Comparison of ENCODE assay signal across 15 mouse cellular contexts in genomic region chr11:6180811-6181399, GRCm38 (mm10). TPM values are rescaled to one million over a fixed set of nuclear protein-coding genes. Genes with fewer than 3 reads are reported as not detected.
DNase-seq lines count a peak whose midpoint lies in the region; ATAC-seq and TF ChIP-seq lines count a peak whose summit lies in the region.
"Had no signal": no experiment of that assay in that cellular context is flagged by ENCODE, and none has a peak within 500 bp of the region (broad histone marks: within the 10 kb centered on the region; RNA-seq: fewer than 3 reads in every experiment).

No protein-coding gene starts in this region.

- 55% methylated on average over 6 of the region's 6 CpGs for WGBS in hindbrain, embryonic 10.5 days
- 47% methylated on average over 6 of the region's 6 CpGs for WGBS in hindbrain, embryonic 11.5 days
- WGBS in stomach, postnatal 0 days, result 69% methylated on average over 6 of the region's 6 CpGs

- H3K4me3 ChIP-seq in hindbrain, embryonic 10.5 days, result no peak overlapping the region
- H3K4me3 ChIP-seq in hindbrain, embryonic 11.5 days (ENCODE audit: low read depth, low read length), result no peak overlapping the region
- no peak overlapping the region for H3K4me3 ChIP-seq in stomach, postnatal 0 days (ENCODE audit: low read depth, low read length)
- H3K4me3 ChIP-seq: liver, embryonic 12.5 days; stomach, embryonic 15.5 days had no signal

- H3K9ac ChIP-seq in hindbrain, embryonic 11.5 days (ENCODE audit: low read depth, low read length), result no peak overlapping the region
- H3K9ac ChIP-seq in stomach, postnatal 0 days (ENCODE audit: low read length), result no peak overlapping the region
- H3K9ac ChIP-seq: liver, embryonic 12.5 days; stomach, embryonic 15.5 days had no signal

- no peaks in the 10 kb centered on the region for H3K9me3 ChIP-seq in hindbrain, embryonic 10.5 days
- H3K9me3 ChIP-seq in hindbrain, embryonic 11.5 days (ENCODE audit: control insufficient read depth, low read length), result no peaks in the 10 kb centered on the region
- no peaks in the 10 kb centered on the region for H3K9me3 ChIP-seq in stomach, postnatal 0 days (ENCODE audit: control insufficient read depth, low read length)
- H3K9me3 ChIP-seq: liver, embryonic 12.5 days; stomach, embryonic 15.5 days had no signal

- H3K4me2 ChIP-seq in hindbrain, embryonic 11.5 days (replicated peaks; ENCODE audit: low read depth, low read length), result no peak overlapping the region
- H3K4me2 ChIP-seq in stomach, postnatal 0 days (replicated peaks; ENCODE audit: low read depth), result no peak overlapping the region
- H3K4me2 ChIP-seq: liver, embryonic 12.5 days; stomach, embryonic 15.5 days had no signal

- H3K4me1 ChIP-seq in hindbrain, embryonic 10.5 days (replicated peaks), result peaks cover 56% of the 10 kb centered on the region
- peaks cover 7% of the 10 kb centered on the region; the same call in 1 of the 2 replicates for H3K4me1 ChIP-seq in hindbrain, embryonic 11.5 days (replicated peaks; ENCODE audit: control insufficient read depth, insufficient read depth, low read length)
- H3K4me1 ChIP-seq in stomach, postnatal 0 days (replicated peaks; ENCODE audit: control insufficient read depth, insufficient read depth), result peaks cover 6% of the 10 kb centered on the region

- ATAC-seq in hindbrain, embryonic 11.5 days (ENCODE audit: low FRiP score), result no peak
- no peak for ATAC-seq in stomach, postnatal 0 days (ENCODE audit: low FRiP score, low TSS enrichment)
- ATAC-seq in frontal cortex, adult (ENCODE audit: low TSS enrichment), result no peak
- ATAC-seq: forebrain, embryonic 14.5 days; liver, embryonic 12.5 days had no signal

- 0 out of 2 replicates have a peak overlapping the region, but pooled peaks have one; percentile 5 for H3K27ac ChIP-seq in hindbrain, embryonic 10.5 days
- no peak overlapping the region for H3K27ac ChIP-seq in hindbrain, embryonic 11.5 days (ENCODE audit: low read depth, low read length)
- no peak overlapping the region for H3K27ac ChIP-seq in stomach, postnatal 0 days (replicated peaks)
- H3K27ac ChIP-seq: liver, embryonic 12.5 days; macrophage; stomach, embryonic 15.5 days had no signal

- H3K36me3 ChIP-seq in hindbrain, embryonic 10.5 days, result peaks cover under 1% of the 10 kb centered on the region; the same call in 1 of the 2 replicates
- no peaks in the 10 kb centered on the region for H3K36me3 ChIP-seq in hindbrain, embryonic 11.5 days (ENCODE audit: control insufficient read depth, insufficient read depth, low read length)
- H3K36me3 ChIP-seq in stomach, postnatal 0 days (ENCODE audit: control insufficient read depth, insufficient read depth, low read length), result no peaks in the 10 kb centered on the region
- H3K36me3 ChIP-seq: stomach, embryonic 15.5 days had no signal

- H3K27me3 ChIP-seq in hindbrain, embryonic 10.5 days (ENCODE audit: insufficient read depth, poor library complexity, severe bottlenecking), result no peaks in the 10 kb centered on the region
- H3K27me3 ChIP-seq in hindbrain, embryonic 11.5 days (ENCODE audit: control insufficient read depth, insufficient read depth, low read length), result no peaks in the 10 kb centered on the region
- no peaks in the 10 kb centered on the region for H3K27me3 ChIP-seq in stomach, postnatal 0 days (ENCODE audit: control insufficient read depth, insufficient read depth, low read length)
- H3K27me3 ChIP-seq: liver, embryonic 12.5 days; stomach, embryonic 15.5 days had no signal

- peak; percentile 37; the same call in 1 of the 2 replicates for TF ChIP-seq CTCF in stomach, postnatal 0 days (IDR thresholded peaks at IDR 0.05; ENCODE audit: low read depth)

- DNase-seq in hindbrain, embryonic 10.5 days (ENCODE audit: low spot score), result no peak
- DNase-seq in hindbrain, embryonic 11.5 days (ENCODE audit: low spot score), result no peak
- DNase-seq in A20 (ENCODE audit: low read depth, low spot score) (peak; percentile 53), R1 (ENCODE audit: low read depth, low spot score) (peak; percentile 97)
- DNase-seq in stomach, postnatal 0 days (ENCODE audit: low spot score), result no peak
- no peak for DNase-seq in heart, adult 9 months (ENCODE audit: low spot score in 2 of 2)
- no peak for DNase-seq in embryo, embryonic 9.5 days (ENCODE audit: extremely low spot score)
- DNase-seq: cerebellum, adult 18-20 months; heart, postnatal 14 days; kidney, adult 18-20 months had no signal

- no peak for TF ChIP-seq EP300 in stomach, postnatal 0 days (optimal IDR thresholded peaks at IDR 0.05)

RNA-seq across cellular contexts. Expression of gene A730071L15Rik, which starts 18.9 kb away (rescaled TPM):
- 0.41 and 0.54 TPM in 2 replicates for polyA plus RNA-seq in hindbrain, embryonic 10.5 days (2016; fragmentation: Nextera tagmentation; extraction: Ambion mirVana)
- 0.43 and 1.2 TPM in 2 replicates for polyA plus RNA-seq in hindbrain, embryonic 11.5 days (2014; fragmentation: Nextera tagmentation; extraction: Ambion mirVana)
- 0.27 and 0.33 TPM in 2 replicates for polyA plus RNA-seq in stomach, postnatal 0 days (2015; fragmentation: Nextera tagmentation; extraction: Ambion mirVana)
- polyA plus RNA-seq: macrophage had no signal

RNA-seq across cellular contexts. Expression of gene Nudcd3, which starts 19.3 kb away (rescaled TPM):
- 45.1 and 49.0 TPM in 2 replicates for polyA plus RNA-seq in hindbrain, embryonic 10.5 days (2016; fragmentation: Nextera tagmentation; extraction: Ambion mirVana)
- polyA plus RNA-seq in hindbrain, embryonic 11.5 days (2014; fragmentation: Nextera tagmentation; extraction: Ambion mirVana), result 40.8 and 43.9 TPM in 2 replicates
- 22.1 and 23.3 TPM in 2 replicates for polyA plus RNA-seq in stomach, postnatal 0 days (2015; fragmentation: Nextera tagmentation; extraction: Ambion mirVana)

RNA-seq across cellular contexts. Expression of gene Npc1l1, which starts 49.0 kb away (rescaled TPM):
- 0.04 TPM in 1 of 2 replicates, not detected in the other for polyA plus RNA-seq in hindbrain, embryonic 10.5 days (2016; fragmentation: Nextera tagmentation; extraction: Ambion mirVana)
- not detected in 2 replicates for polyA plus RNA-seq in hindbrain, embryonic 11.5 days (2014; fragmentation: Nextera tagmentation; extraction: Ambion mirVana)
- 1.5 TPM in 2 replicates for polyA plus RNA-seq in stomach, postnatal 0 days (2015; fragmentation: Nextera tagmentation; extraction: Ambion mirVana)

Comparison
In these comparisons a context has a peak if more than half of its experiments do, and no peak if none do; other contexts are left out.
1. DNase-seq: peak in A20 (single experiment) and R1 (single experiment); none in hindbrain, embryonic 10.5 days (single experiment), hindbrain, embryonic 11.5 days (single experiment), stomach, postnatal 0 days (single experiment), heart, adult 9 months (0 of 2) and embryo, embryonic 9.5 days (single experiment).